Comparison of ENCODE assay signal across 8 mouse cellular contexts in the genomic region with DNA sequence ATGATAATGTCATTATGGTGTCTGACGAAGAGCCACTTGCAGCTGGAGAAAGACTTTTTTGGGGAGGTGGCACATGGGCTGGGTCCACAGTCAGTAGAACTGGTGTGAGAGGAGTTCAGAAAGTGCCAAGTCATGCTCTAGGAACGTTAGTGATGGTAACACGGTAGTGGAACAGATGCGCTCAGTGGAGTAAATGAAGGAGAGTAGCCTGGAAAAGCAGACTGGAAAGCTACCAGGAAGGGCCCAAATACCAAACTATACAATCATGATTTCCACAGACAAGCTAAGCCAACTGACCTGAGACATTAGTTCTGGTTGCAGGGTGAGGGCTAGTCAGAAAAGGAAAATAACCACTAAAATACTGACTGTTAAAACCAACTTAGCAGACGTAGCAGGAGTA. TPM values are rescaled to one million over a fixed set of nuclear protein-coding genes. Genes with fewer than 3 reads are reported as not detected.
A peak's percentile ranks its signal among the peaks of the same experiment; 100 is the strongest.
DNase-seq lines count a peak whose midpoint lies in the region; ATAC-seq lines count a peak whose summit lies in the region.

No protein-coding gene starts in this region.

- 33% methylated on average over 5 of the region's 5 CpGs for WGBS in lung, embryonic 16.5 days

- H3K4me3 ChIP-seq in lung, embryonic 16.5 days (ENCODE audit: low read length): peak overlapping the region; percentile 38

- peaks cover 6% of the 10 kb centered on the region for H3K27me3 ChIP-seq in lung, embryonic 16.5 days (ENCODE audit: control insufficient read depth, insufficient read depth, low read depth, low read length)

- H3K4me2 ChIP-seq in lung, embryonic 16.5 days (ENCODE audit: low read depth, low read length): peak overlapping the region; percentile 55

- H3K9me3 ChIP-seq in lung, embryonic 16.5 days (ENCODE audit: control insufficient read depth, low read length): no peaks in the 10 kb centered on the region

- H3K36me3 ChIP-seq in lung, embryonic 16.5 days (ENCODE audit: control insufficient read depth, insufficient read depth, low read length): peaks cover 6% of the 10 kb centered on the region

- peaks cover 17% of the 10 kb centered on the region for H3K4me1 ChIP-seq in lung, embryonic 16.5 days (replicated peaks; ENCODE audit: control insufficient read depth, insufficient read depth, low read length)

- H3K9ac ChIP-seq in lung, embryonic 16.5 days (ENCODE audit: low read length): peak overlapping the region; percentile 58

- intact Hi-C loops in heart, postnatal 10 days (cut with DNase I): loop anchor here (2.0 to 5.0 kb wide), 2 partner anchors 43 to 103 kb away; a partner anchor contains a TSS

- no peak for DNase-seq in lung, postnatal 25 days (ENCODE audit: low spot score)
- DNase-seq in c-Kit-positive CD71-positive TER-119-negative erythroid progenitor cells, embryonic 14.5 days (ENCODE audit: low read depth): peak; percentile 75
- DNase-seq in heart, postnatal 10 days: peak; percentile 4 to 10
- DNase-seq in left cerebral cortex, adult 18-20 months (ENCODE audit: low spot score in 2 of 2): no peak
- no peak for DNase-seq in testis, postnatal 14 days (ENCODE audit: low spot score)

- no peak overlapping the region for H3K27ac ChIP-seq in lung, embryonic 16.5 days (ENCODE audit: low read length)

- no peak for ATAC-seq in lung, embryonic 16.5 days (ENCODE audit: low read depth)
- ATAC-seq in megakaryocyte, adult 5-6 weeks (ENCODE audit: poor library complexity, severe bottlenecking): 0 out of 2 replicates have a peak, but pooled peaks have one; percentile 28
- no peak for ATAC-seq in CD4-positive, CD25-positive, alpha-beta regulatory T cell, adult 4 months

RNA-seq across cellular contexts. Expression of a gene that starts 4.5 kb away (rescaled TPM):
- polyA plus RNA-seq in lung, embryonic 16.5 days (2015; fragmentation: Nextera tagmentation; extraction: Ambion mirVana): 0.65 and 1.0 TPM in 2 replicates
- total RNA-seq in heart, postnatal 10 days (2021): under 1 TPM; 0.31 to 0.77 TPM
- not detected in 2 replicates for total RNA-seq in megakaryocyte, adult 5-6 weeks (2015)
- not detected in 2 replicates for total RNA-seq in megakaryocyte, adult 5-6 weeks (2017)
- under 1 TPM; 0.23 to 0.53 TPM for total RNA-seq in left cerebral cortex, adult 18-20 months (2021)
- polyA plus RNA-seq in CD4-positive, CD25-positive, alpha-beta regulatory T cell, adult 4 months (2017; shearing (Covaris generic)): not detected

RNA-seq across cellular contexts. Expression of a gene that starts 5.1 kb away (rescaled TPM):
- 104 and 106 TPM in 2 replicates for polyA plus RNA-seq in lung, embryonic 16.5 days (2015; fragmentation: Nextera tagmentation; extraction: Ambion mirVana)
- total RNA-seq in heart, postnatal 10 days (2021): 10 to 100 TPM; 15.7 to 18.6 TPM
- total RNA-seq in megakaryocyte, adult 5-6 weeks (2015): 40.2 and 51.6 TPM in 2 replicates
- 17.1 and 17.8 TPM in 2 replicates for total RNA-seq in megakaryocyte, adult 5-6 weeks (2017)
- 10 to 100 TPM; 38.1 to 41.5 TPM for total RNA-seq in left cerebral cortex, adult 18-20 months (2021)
- 10 to 100 TPM; 70.7 to 89.2 TPM for polyA plus RNA-seq in CD4-positive, CD25-positive, alpha-beta regulatory T cell, adult 4 months (2017; shearing (Covaris generic))

RNA-seq across cellular contexts. Expression of a gene that starts 36.9 kb away (rescaled TPM):
- polyA plus RNA-seq in lung, embryonic 16.5 days (2015; fragmentation: Nextera tagmentation; extraction: Ambion mirVana): not detected in 2 replicates
- not detected for total RNA-seq in heart, postnatal 10 days (2021)
- total RNA-seq in megakaryocyte, adult 5-6 weeks (2015): not detected in 2 replicates
- total RNA-seq in megakaryocyte, adult 5-6 weeks (2017): not detected in 2 replicates
- under 1 TPM in 1 of 2 experiments, not detected in 1; 0.21 TPM for total RNA-seq in left cerebral cortex, adult 18-20 months (2021)
- not detected for polyA plus RNA-seq in CD4-positive, CD25-positive, alpha-beta regulatory T cell, adult 4 months (2017; shearing (Covaris generic))

RNA-seq across cellular contexts. Expression of a gene that starts 43.6 kb away (rescaled TPM):
- 81.8 and 89.5 TPM in 2 replicates for polyA plus RNA-seq in lung, embryonic 16.5 days (2015; fragmentation: Nextera tagmentation; extraction: Ambion mirVana)
- total RNA-seq in heart, postnatal 10 days (2021): 10 to 100 TPM; 56.1 to 62.8 TPM
- total RNA-seq in megakaryocyte, adult 5-6 weeks (2015): 48.9 and 56.0 TPM in 2 replicates
- 66.2 TPM in 2 replicates for total RNA-seq in megakaryocyte, adult 5-6 weeks (2017)
- 10 to 100 TPM; 89.3 to 94.3 TPM for total RNA-seq in left cerebral cortex, adult 18-20 months (2021)
- 10 to 100 TPM; 72.6 to 91.8 TPM for polyA plus RNA-seq in CD4-positive, CD25-positive, alpha-beta regulatory T cell, adult 4 months (2017; shearing (Covaris generic))

RNA-seq across cellular contexts. Expression of a gene that starts 44.1 kb away (rescaled TPM):
- polyA plus RNA-seq in lung, embryonic 16.5 days (2015; fragmentation: Nextera tagmentation; extraction: Ambion mirVana): 3.4 and 4.6 TPM in 2 replicates
- total RNA-seq in heart, postnatal 10 days (2021): 1 to 10 TPM; 3.5 to 3.8 TPM
- total RNA-seq in megakaryocyte, adult 5-6 weeks (2015): 7.2 and 9.8 TPM in 2 replicates
- 6.4 and 14.0 TPM in 2 replicates for total RNA-seq in megakaryocyte, adult 5-6 weeks (2017)
- total RNA-seq in left cerebral cortex, adult 18-20 months (2021): 1 to 10 TPM in 1 of 2 experiments, under 1 TPM in 1; 0.87 to 1.3 TPM
- 1 to 10 TPM; 1.9 TPM for polyA plus RNA-seq in CD4-positive, CD25-positive, alpha-beta regulatory T cell, adult 4 months (2017; shearing (Covaris generic))

Comparison
In these comparisons a context has a peak if more than half of its experiments do, and no peak if none do; other contexts are left out.
1. DNase-seq: peak in c-Kit-positive CD71-positive TER-119-negative erythroid progenitor cells, embryonic 14.5 days (single experiment) and heart, postnatal 10 days (2 of 2); none in lung, postnatal 25 days (single experiment), left cerebral cortex, adult 18-20 months (0 of 2) and testis, postnatal 14 days (single experiment).